Mouse (Mus musculus) limb, embryonic 14.5 days (tissue): ENCODE measurements at regions not wholly inside any gene's neighbourhood (a gene's known extent, or its start where the extent isn't known, plus 50 kb on each side); places are given as distances from the start of the nearest gene placed in this dataset.

ENCODE experiments used
- ATAC-seq: fragments of 200-750 bp; cut with Nextera tagmentation; 2 replicates; pipeline ENCODE4 v1.8.0; 2017; ENCODE audit warnings: low read depth, moderate number of reproducible peaks, moderate TSS enrichment; ENCODE audit not compliant: low FRiP score
- DNase-seq: peaks from one replicate; pipeline ENCODE4 v3.0.0-alpha.2; 2015; ENCODE audit warnings: low spot score
- H3K27ac ChIP-seq: fragments of 300-500 bp; sonication (generic); replicated peaks from 2 replicates; pipeline ENCODE4 v1.5.1; 2014; ENCODE audit warnings: low read depth, mild to moderate bottlenecking, low read length, moderate library complexity, mixed read lengths
- H3K27me3 ChIP-seq: fragments of 300-500 bp; sonication (generic); 2 replicates; pipeline ENCODE4 v1.6.1; 2014; ENCODE audit warnings: low read length, mixed read lengths; ENCODE audit not compliant: control insufficient read depth, insufficient read depth
- H3K36me3 ChIP-seq: fragments of 300-500 bp; sonication (generic); 2 replicates; pipeline ENCODE4 v1.6.1; 2014; ENCODE audit warnings: mild to moderate bottlenecking, low read length, moderate library complexity, mixed read lengths; ENCODE audit not compliant: control insufficient read depth, insufficient read depth
- H3K4me1 ChIP-seq: fragments of 300-500 bp; sonication (generic); 2 replicates; pipeline ENCODE4 v1.6.1; 2014; ENCODE audit warnings: antibody characterized with exemption, low read length, mixed read lengths; ENCODE audit not compliant: control insufficient read depth, insufficient read depth
- H3K4me2 ChIP-seq: fragments of 300-500 bp; sonication (generic); replicated peaks from 2 replicates; pipeline ENCODE4 v1.6.1; 2014; ENCODE audit warnings: low read depth, mild to moderate bottlenecking, low read length, moderate library complexity; ENCODE audit not compliant: severe bottlenecking
- H3K4me3 ChIP-seq: fragments of 300-500 bp; sonication (generic); replicated peaks from 2 replicates; pipeline ENCODE4 v1.5.1; 2014; ENCODE audit warnings: low read length
- H3K9ac ChIP-seq: fragments of 300-500 bp; sonication (generic); 2 replicates; pipeline ENCODE4 v1.6.1; 2014; ENCODE audit warnings: mild to moderate bottlenecking, low read depth, low read length, moderate library complexity; ENCODE audit not compliant: severe bottlenecking
- H3K9me3 ChIP-seq: fragments of 300-500 bp; sonication (generic); 2 replicates; pipeline ENCODE4 v1.6.1; 2016; ENCODE audit warnings: low read length; ENCODE audit not compliant: control insufficient read depth
- POLR2A ChIP-seq: fragments of 200-500 bp; IDR thresholded peaks from 2 replicates; pipeline ENCODE4 v1.8.0; 2012; ENCODE audit warnings: inconsistent platforms, mild to moderate bottlenecking, moderate library complexity, borderline replicate concordance; ENCODE audit not compliant: insufficient read depth, insufficient read length; ENCODE audit errors: extremely low read depth
- WGBS: fragments of 180-500 bp; shearing (Covaris S2); extraction: QIAGEN DNeasy Blood & Tissue Kit; methylation state at CpG from one replicate; pipeline ENCODE4 v1.1.7; 2014; 5-methylcytosine and 5-hydroxymethylcytosine counted together

DNA sequence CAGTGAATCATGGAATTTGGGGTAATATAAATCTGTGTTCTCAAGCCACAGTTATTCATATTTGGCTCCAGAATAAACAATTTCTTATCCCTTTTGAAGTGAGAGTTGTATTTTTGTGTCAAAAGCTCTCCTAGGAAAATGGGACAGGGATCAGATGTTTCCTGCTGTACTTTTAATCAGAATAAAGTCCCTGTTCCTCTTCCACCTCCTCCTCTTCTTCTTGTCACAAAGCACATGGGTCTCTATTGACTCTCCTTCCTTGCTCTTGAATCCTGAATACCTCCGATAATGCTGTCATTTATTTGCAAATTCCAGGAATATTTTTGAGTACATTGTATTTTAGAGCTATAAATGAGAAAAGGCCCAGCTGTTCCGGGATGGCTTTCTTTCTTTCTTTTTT lies 732.3 kb upstream of the Chrm3 start:
- Histone ChIP-seq H3K36me3 (no peaks in the 10 kb centered on the region), H3K4me3 (no peak overlapping the region), H3K27ac (no peak overlapping the region), H3K27me3 (no peaks in the 10 kb centered on the region), H3K4me2 (no peak overlapping the region), H3K9me3 (0 out of 2 replicates have a peak, but pooled peaks cover 4% of the 10 kb centered on the region), H3K9ac (no peak overlapping the region), H3K4me1 (no peaks in the 10 kb centered on the region)
- ATAC-seq (no peak), DNase-seq (no peak)
- 51% methylated on average over 2 of the region's 2 CpGs for WGBS
- TF ChIP-seq POLR2A, result no peak
